Mouse (Mus musculus) cerebellum, adult 2 months (tissue): Measurements from ENCODE around the gene Gm281.

ENCODE experiments used
- CTCF ChIP-seq: fragments of 200-500 bp; IDR thresholded peaks from 2 replicates; pipeline ENCODE4 v1.5.1; 2011; ENCODE audit warnings: low read depth, mild to moderate bottlenecking, control low read depth, low read length, moderate library complexity, borderline replicate concordance; ENCODE audit not compliant: insufficient read depth
- POLR2A ChIP-seq: fragments of 200-500 bp; IDR thresholded peaks from 2 replicates; pipeline ENCODE4 v1.6.1; 2011; ENCODE audit warnings: low read length, control low read depth, borderline replicate concordance; ENCODE audit not compliant: insufficient read depth

DNA sequence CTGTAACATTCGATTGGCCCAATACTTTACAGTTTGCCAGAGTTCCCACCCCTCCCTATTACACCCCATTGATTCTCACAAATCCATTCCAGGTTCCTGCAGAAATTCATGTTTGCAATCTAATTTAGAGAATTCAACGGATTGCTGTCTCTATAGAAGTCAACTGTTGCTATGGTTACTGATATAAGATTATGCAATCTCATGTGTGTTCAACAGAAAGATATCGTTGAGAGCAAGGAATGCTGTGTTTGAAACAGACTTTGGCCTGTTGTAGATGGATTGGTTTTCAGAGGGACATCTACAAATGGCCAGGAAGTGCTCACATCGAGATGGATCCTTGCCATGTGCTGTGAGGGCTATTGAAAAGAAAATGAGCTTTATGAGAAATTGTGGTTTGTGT is 929 bp upstream of the Gm281 start:
- TF ChIP-seq CTCF = no peak
- no peak for TF ChIP-seq POLR2A
